Mouse (Mus musculus) heart, embryonic 11.5 days (tissue): ENCODE results near the gene Fcgr4. TPM values are rescaled to one million over a fixed set of nuclear protein-coding genes. Genes with fewer than 3 reads are reported as not detected.
"Not testable (repeated sequence)": the region's sequence is repeated elsewhere in the genome, so short reads cannot be mapped to it uniquely, and the experiment has no call there.

Experiments
- ATAC-seq: fragments of 200-750 bp; cut with Nextera tagmentation; replicated peaks from 2 replicates; pipeline ENCODE4 v1.8.0; 2017; ENCODE audit warnings: moderate library complexity; ENCODE audit not compliant: insufficient number of reproducible peaks, low FRiP score, low TSS enrichment
- H3K27ac ChIP-seq: fragments of 300-500 bp; sonication (generic); 2 replicates; pipeline ENCODE4 v1.5.1; 2014; ENCODE audit warnings: mild to moderate bottlenecking, low read depth, low read length
- H3K27me3 ChIP-seq: fragments of 300-500 bp; sonication (generic); 2 replicates; pipeline ENCODE4 v1.6.1; 2014; ENCODE audit warnings: mild to moderate bottlenecking, low read length, mixed read lengths; ENCODE audit not compliant: control insufficient read depth, insufficient read depth
- H3K36me3 ChIP-seq: fragments of 300-500 bp; sonication (generic); 2 replicates; pipeline ENCODE4 v1.6.1; 2014; ENCODE audit warnings: mild to moderate bottlenecking, low read length, moderate library complexity, mixed read lengths; ENCODE audit not compliant: control insufficient read depth, insufficient read depth
- H3K4me1 ChIP-seq: fragments of 300-500 bp; sonication (generic); 2 replicates; pipeline ENCODE4 v1.6.1; 2014; ENCODE audit warnings: low read length; ENCODE audit not compliant: control insufficient read depth, insufficient read depth
- H3K4me2 ChIP-seq: fragments of 300-500 bp; sonication (generic); 2 replicates; pipeline ENCODE4 v1.6.1; 2014; ENCODE audit warnings: mild to moderate bottlenecking, moderate library complexity
- H3K4me3 ChIP-seq: fragments of 300-500 bp; sonication (generic); 2 replicates; pipeline ENCODE4 v1.5.1; 2014; ENCODE audit warnings: low read depth, low read length
- H3K9ac ChIP-seq: fragments of 300-500 bp; sonication (generic); 2 replicates; pipeline ENCODE4 v1.6.1; 2014; ENCODE audit warnings: mild to moderate bottlenecking, low read depth, low read length, moderate library complexity
- H3K9me3 ChIP-seq: fragments of 300-500 bp; sonication (generic); replicated peaks from 2 replicates; pipeline ENCODE4 v1.6.1; 2016; ENCODE audit warnings: low read length; ENCODE audit not compliant: control insufficient read depth
- WGBS: fragments of 180-500 bp; shearing (Covaris S2); extraction: QIAGEN DNeasy Blood & Tissue Kit; methylation state at CpG from one replicate; pipeline ENCODE4 v1.1.7; 2014; ENCODE audit not compliant: insufficient replicate concordance; 5-methylcytosine and 5-hydroxymethylcytosine counted together
- microRNA-seq: library from miRNA; unstranded; fragments of <30 nt; microRNA quantifications from one replicate; pipeline ENCODE4, GENCODE M21; 2016; ENCODE audit warnings: borderline number of aligned reads
- polyA plus RNA-seq: library from polyadenylated mRNA; unstranded; fragments of >200 nt; fragmentation: Nextera tagmentation; extraction: Ambion mirVana; gene quantifications from 2 replicates; pipeline ENCODE4 v1.2.1, GENCODE M21; 2014

Gene Fcgr4
- polyA plus RNA-seq, 1 experiment from 2014 or later: not detected

DNA sequence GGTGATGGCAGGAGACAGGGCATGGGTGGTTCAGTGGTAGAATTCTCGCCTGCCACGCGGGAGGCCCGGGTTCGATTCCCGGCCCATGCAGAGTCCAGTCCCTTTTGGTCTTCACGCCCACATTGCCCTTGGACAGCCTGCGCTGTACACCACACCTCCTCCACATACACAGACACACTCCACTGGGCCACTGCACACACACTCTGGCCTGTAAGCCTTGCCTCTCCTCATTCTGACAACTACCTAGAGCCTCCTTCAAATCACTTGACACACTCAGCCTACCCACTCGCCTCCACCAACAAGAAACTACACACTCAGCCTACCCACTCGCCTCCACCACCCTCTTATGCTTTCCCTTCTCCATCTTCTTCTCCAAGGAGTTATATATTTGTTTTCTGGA is 55.6 kb downstream of the Fcgr4 start:
- H3K9me3 ChIP-seq, H3K4me3 ChIP-seq, H3K4me2 ChIP-seq, H3K27ac ChIP-seq, H3K36me3 ChIP-seq, H3K4me1 ChIP-seq, H3K9ac ChIP-seq: not testable (repeated sequence)
- peaks cover 28% of the 10 kb centered on the region for H3K27me3 ChIP-seq
- 17% methylated on average over 4 of the region's 10 CpGs for WGBS
- peak; percentile 27 for ATAC-seq

DNA sequence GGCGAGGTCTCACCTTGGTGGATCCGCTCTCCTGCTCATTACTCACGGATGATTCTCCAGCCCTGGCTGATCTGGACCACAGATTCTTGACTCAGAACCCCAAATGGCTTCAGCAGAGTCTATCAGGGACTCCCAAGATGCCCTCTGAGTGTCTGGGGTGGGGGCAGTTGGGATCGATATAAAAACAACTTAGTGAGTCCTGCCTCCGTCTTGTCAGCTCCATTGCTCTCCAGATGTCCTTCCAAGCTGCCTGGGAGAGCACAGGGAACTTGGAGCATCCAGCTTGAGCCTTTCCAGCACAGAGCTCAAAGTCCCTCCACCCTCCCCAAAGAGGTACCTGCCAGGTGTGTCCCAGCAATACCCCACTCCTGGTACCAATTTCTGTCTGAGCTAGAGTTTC is 57.5 kb downstream of the Fcgr4 start:
- H3K27ac ChIP-seq, H3K4me1 ChIP-seq, ATAC-seq, H3K4me2 ChIP-seq, H3K9me3 ChIP-seq, H3K4me3 ChIP-seq, H3K9ac ChIP-seq, H3K36me3 ChIP-seq: not testable (repeated sequence)
- 64% methylated on average over 2 of the region's 5 CpGs for WGBS
- peaks cover 18% of the 10 kb centered on the region for H3K27me3 ChIP-seq

DNA sequence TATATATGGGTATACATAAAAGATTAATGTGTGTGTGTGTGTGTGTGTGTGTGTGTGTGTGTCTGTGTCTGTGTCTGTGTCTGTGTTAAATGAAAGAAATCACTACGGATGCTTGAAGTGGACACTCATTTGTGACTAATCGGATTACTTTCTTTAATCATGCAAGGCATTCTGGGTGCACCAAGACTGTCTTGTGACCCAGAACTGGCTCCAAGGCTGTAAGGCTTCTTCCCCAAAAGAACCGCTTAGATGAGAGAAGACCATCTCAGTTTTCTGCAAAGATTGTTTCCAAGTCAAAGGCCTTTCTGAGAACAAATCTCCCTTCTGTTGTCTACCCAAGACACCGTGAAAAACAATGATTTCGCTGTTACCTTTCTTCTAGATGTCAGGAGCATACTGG is 58.5 kb downstream of the Fcgr4 start:
- H3K27me3 ChIP-seq: peaks cover 18% of the 10 kb centered on the region
- not testable (repeated sequence) for ATAC-seq, H3K4me1 ChIP-seq, H3K9ac ChIP-seq, H3K27ac ChIP-seq, H3K36me3 ChIP-seq, H3K9me3 ChIP-seq, H3K4me2 ChIP-seq, H3K4me3 ChIP-seq
- 34% methylated on average over 5 of the region's 5 CpGs for WGBS

DNA sequence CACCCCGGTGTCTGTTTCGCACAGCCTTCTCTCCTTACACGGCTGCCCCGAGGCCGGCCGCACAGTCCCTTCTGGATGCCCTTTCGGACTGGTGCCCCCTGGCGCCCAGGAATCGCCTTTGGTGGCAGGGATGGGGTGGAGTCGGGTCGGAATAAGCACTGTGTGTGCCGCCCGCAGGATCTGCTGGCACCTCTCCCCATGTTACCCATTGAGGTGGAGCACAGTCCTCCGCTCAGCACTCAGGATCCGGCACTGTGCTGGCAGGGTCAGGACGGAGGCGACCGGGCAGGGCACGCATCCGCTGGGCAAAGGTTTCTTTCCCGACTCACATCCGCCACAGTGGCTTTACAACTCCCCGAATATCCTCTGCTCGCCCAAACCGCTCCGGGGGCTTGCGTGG is 59.2 kb downstream of the Fcgr4 start:
- H3K27ac ChIP-seq, H3K9ac ChIP-seq, H3K9me3 ChIP-seq, H3K36me3 ChIP-seq, ATAC-seq, H3K4me1 ChIP-seq: not testable (repeated sequence)
- Histone ChIP-seq H3K27me3 (peaks cover 18% of the 10 kb centered on the region), H3K4me3 (peak overlapping the region; percentile 14; the same call in 1 of the 2 replicates), H3K4me2 (peak overlapping the region; percentile 45)
- 5% methylated on average over 15 of the region's 27 CpGs for WGBS

DNA sequence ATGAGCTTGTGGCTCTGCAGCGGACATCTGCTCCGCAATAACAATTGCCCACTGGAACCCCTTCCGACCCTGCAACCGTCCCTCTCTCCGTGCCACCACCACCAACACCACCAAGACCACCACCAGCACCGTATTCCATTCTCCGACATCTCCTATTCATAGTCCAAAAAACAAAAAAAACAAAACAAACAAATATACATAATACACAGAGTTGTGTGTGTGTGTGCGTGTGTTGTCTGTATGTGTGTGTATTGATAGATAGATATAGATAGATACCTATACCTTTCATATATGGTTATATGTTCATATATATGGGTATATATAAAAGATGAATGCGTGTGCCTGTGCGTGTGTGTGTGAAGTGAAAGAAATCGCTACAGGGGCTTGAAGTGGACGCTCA is 59.7 kb downstream of the Fcgr4 start:
- H3K4me1 ChIP-seq, H3K9ac ChIP-seq, H3K36me3 ChIP-seq, ATAC-seq, H3K27ac ChIP-seq, H3K9me3 ChIP-seq: not testable (repeated sequence)
- H3K4me2 ChIP-seq: peak overlapping the region; percentile 45
- H3K4me3 ChIP-seq: peak overlapping the region; percentile 14; the same call in 1 of the 2 replicates
- WGBS: 24% methylated on average over 12 of the region's 12 CpGs
- H3K27me3 ChIP-seq: peaks cover 18% of the 10 kb centered on the region

DNA sequence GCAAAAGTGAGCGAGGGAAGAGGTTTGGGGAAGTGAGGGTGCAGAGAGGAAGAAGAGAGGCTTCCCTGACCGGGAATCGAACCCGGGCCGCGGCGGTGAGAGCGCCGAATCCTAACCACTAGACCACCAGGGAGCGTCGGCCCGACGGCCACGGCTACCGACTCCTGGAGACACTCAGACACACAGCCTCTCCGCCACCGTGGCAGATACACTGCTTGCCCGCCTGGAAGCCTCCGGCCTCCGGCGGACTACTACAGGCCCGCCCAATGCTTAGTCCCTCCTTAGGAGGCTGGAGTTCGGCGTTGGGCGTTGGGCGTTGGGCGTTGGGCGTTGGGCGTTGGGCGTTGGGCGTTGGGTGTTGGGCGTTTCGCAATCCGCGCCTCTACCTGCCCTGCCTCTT is 60.6 kb downstream of the Fcgr4 start:
- WGBS: 0% methylated on average over 1 of the region's 35 CpGs
- not testable (repeated sequence) for H3K36me3 ChIP-seq, H3K4me3 ChIP-seq, H3K9me3 ChIP-seq, H3K4me2 ChIP-seq, H3K27ac ChIP-seq, H3K9ac ChIP-seq, H3K4me1 ChIP-seq
- H3K27me3 ChIP-seq: peaks cover 12% of the 10 kb centered on the region
- peak; percentile 40 for ATAC-seq

Small RNAs within 50 kb of the gene (microRNA-seq; reads per million reads assigned to microRNA genes)
- gene Gm27552 (not detected), gene Mir6546 (17.1 reads per million, percentile 49 among the genes with 10 or more reads in this experiment)

Other genes starting within 250 kb of the Fcgr4 start
- 13.7 and 17.0 TPM in 2 replicates for gene Atf6, start 151.1 kb upstream of the Fcgr4 start, polyA plus RNA-seq
- gene Gm26620, start 133.9 kb upstream of the Fcgr4 start, polyA plus RNA-seq: 0.38 and 0.66 TPM in 2 replicates
- gene Dusp12, start 133.4 kb upstream of the Fcgr4 start, polyA plus RNA-seq: 25.6 and 28.0 TPM in 2 replicates
- gene Fcrlb, start 106.0 kb upstream of the Fcgr4 start, polyA plus RNA-seq: not detected in 2 replicates
- 0.36 TPM in 1 of 2 replicates, not detected in the other for gene Fcrla, start 91.3 kb upstream of the Fcgr4 start, polyA plus RNA-seq
- gene Fcgr2b, start 42.4 kb upstream of the Fcgr4 start, polyA plus RNA-seq: 0.59 TPM in 1 of 2 replicates, not detected in the other
- 3.8 and 4.4 TPM in 2 replicates for gene Fcgr3, start 46.0 kb downstream of the Fcgr4 start, polyA plus RNA-seq
- 2.7 and 5.6 TPM in 2 replicates for gene Cfap126, start 95.0 kb downstream of the Fcgr4 start, polyA plus RNA-seq
- 426 and 502 TPM in 2 replicates for gene Sdhc, start 131.7 kb downstream of the Fcgr4 start, polyA plus RNA-seq
- gene Mpz, start 131.8 kb downstream of the Fcgr4 start, polyA plus RNA-seq: 0.30 TPM in 1 of 2 replicates, not detected in the other
- 36.2 and 40.0 TPM in 2 replicates for gene Pcp4l1, start 177.3 kb downstream of the Fcgr4 start, polyA plus RNA-seq
- 0.11 and 0.19 TPM in 2 replicates for gene Nr1i3, start 195.1 kb downstream of the Fcgr4 start, polyA plus RNA-seq
- 44.1 and 53.2 TPM in 2 replicates for gene Tomm40l, start 203.6 kb downstream of the Fcgr4 start, polyA plus RNA-seq
- gene Apoa2, start 206.1 kb downstream of the Fcgr4 start, polyA plus RNA-seq: 13.6 and 55.4 TPM in 2 replicates
- 12.1 and 18.4 TPM in 2 replicates for gene Fcer1g, start 215.4 kb downstream of the Fcgr4 start, polyA plus RNA-seq
- gene Adamts4, start 231.5 kb downstream of the Fcgr4 start, polyA plus RNA-seq: 1.5 and 1.7 TPM in 2 replicates
- gene Ndufs2, start 232.5 kb downstream of the Fcgr4 start, polyA plus RNA-seq: 446 and 471 TPM in 2 replicates